Mouse (Mus musculus) erythroblast, embryonic 14.5 days (primary cell): ENCODE measurements around the gene Krtdap.

Experiments
- GATA1 ChIP-seq: IDR thresholded peaks from 2 replicates; pipeline ENCODE4 v1.6.1; 2012; ENCODE audit warnings: low read length, inconsistent platforms, mixed read lengths
- TAL1 ChIP-seq: IDR thresholded peaks from 3 replicates; pipeline ENCODE4 v1.6.1; 2012; ENCODE audit warnings: low read length, inconsistent platforms, mixed read lengths

DNA sequence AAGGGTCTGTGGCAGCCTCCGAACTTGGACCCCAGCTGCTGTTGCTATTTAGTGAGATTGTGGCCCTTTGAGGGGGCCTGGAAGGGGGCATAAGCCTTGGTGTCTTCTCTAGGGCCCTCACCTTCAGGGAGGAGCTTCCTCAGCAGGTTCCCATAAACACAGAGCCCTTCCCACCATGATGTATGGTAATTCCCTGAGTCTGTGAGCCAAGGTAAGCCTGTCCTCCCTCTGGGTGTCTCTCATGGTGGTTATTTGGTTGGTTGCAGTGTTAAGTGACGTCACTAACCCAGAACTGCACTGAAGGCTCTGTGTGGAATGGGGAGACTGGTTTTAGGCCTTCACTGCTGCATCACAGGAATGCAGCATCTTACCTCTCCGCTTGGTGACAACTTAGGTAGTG is 41.7 kb downstream of the Krtdap start:
- TF ChIP-seq GATA1 (no peak), TAL1 (no peak)
